Comparison of ENCODE assay signal across 8 mouse cellular contexts in genomic region chr19:26748676-26749075, GRCm38 (mm10).
A peak's percentile ranks its signal among the peaks of the same experiment; 100 is the strongest.
DNase-seq lines count a peak whose midpoint lies in the region; ATAC-seq and TF ChIP-seq lines count a peak whose summit lies in the region.

No protein-coding gene starts in this region.

- H3K9me3 ChIP-seq in heart, embryonic 11.5 days (replicated peaks; ENCODE audit: control insufficient read depth, low read length): no peaks in the 10 kb centered on the region
- no peaks in the 10 kb centered on the region for H3K9me3 ChIP-seq in heart, postnatal 0 days (replicated peaks; ENCODE audit: control insufficient read depth, low read length)

- H3K27ac ChIP-seq in heart, embryonic 11.5 days (ENCODE audit: low read depth, low read length): peak overlapping the region; percentile 91
- H3K27ac ChIP-seq in heart, postnatal 0 days (ENCODE audit: low read depth): peak overlapping the region; percentile 90

- WGBS in heart, embryonic 11.5 days (ENCODE audit: insufficient replicate concordance): 3% methylated on average over 6 of the region's 6 CpGs
- WGBS in heart, postnatal 0 days: 0% methylated on average over 6 of the region's 6 CpGs

- no peak for TF ChIP-seq CTCF in heart, postnatal 0 days (IDR thresholded peaks at IDR 0.05; ENCODE audit: low read depth)

- H3K4me2 ChIP-seq in heart, embryonic 11.5 days: peak overlapping the region; percentile 70
- H3K4me2 ChIP-seq in heart, postnatal 0 days (ENCODE audit: low read depth, low read length): peak overlapping the region; percentile 63

- H3K9ac ChIP-seq in heart, embryonic 11.5 days (ENCODE audit: low read depth, low read length): peak overlapping the region; percentile 71
- H3K9ac ChIP-seq in heart, postnatal 0 days (replicated peaks; ENCODE audit: low read depth, low read length): peak overlapping the region; percentile 55

- TF ChIP-seq EP300 in heart, postnatal 0 days (IDR thresholded peaks at IDR 0.05; ENCODE audit: low read depth): no peak

- no peak for DNase-seq in heart, adult 11 months
- peak; percentile 14 for DNase-seq in MN1 (ENCODE audit: low spot score)
- DNase-seq in heart, postnatal 0 days (ENCODE audit: low spot score): peak; percentile 26
- peak; percentile 31 for DNase-seq in mesoderm, embryonic 11.5 days (ENCODE audit: low read depth, low spot score)
- no peak for DNase-seq in adrenal gland, postnatal 10 days
- no peak for DNase-seq in thymus, postnatal 25 days

- H3K27me3 ChIP-seq in heart, embryonic 11.5 days (ENCODE audit: control insufficient read depth, insufficient read depth, low read length): no peaks in the 10 kb centered on the region
- H3K27me3 ChIP-seq in heart, postnatal 0 days (ENCODE audit: control insufficient read depth, insufficient read depth, low read length): no peaks in the 10 kb centered on the region

- no peaks in the 10 kb centered on the region for H3K36me3 ChIP-seq in heart, embryonic 11.5 days (ENCODE audit: control insufficient read depth, insufficient read depth, low read length)
- H3K36me3 ChIP-seq in heart, postnatal 0 days (replicated peaks; ENCODE audit: control insufficient read depth, insufficient read depth, low read length): no peaks in the 10 kb centered on the region

- peaks cover 8% of the 10 kb centered on the region for H3K4me1 ChIP-seq in heart, embryonic 11.5 days (ENCODE audit: control insufficient read depth, insufficient read depth, low read length)
- peaks cover 4% of the 10 kb centered on the region; the same call in 1 of the 2 replicates for H3K4me1 ChIP-seq in heart, postnatal 0 days (ENCODE audit: control insufficient read depth, insufficient read depth)

- ATAC-seq in heart, embryonic 11.5 days (replicated peaks; ENCODE audit: insufficient number of reproducible peaks, low FRiP score, low TSS enrichment): no peak
- ATAC-seq in heart, postnatal 0 days (ENCODE audit: insufficient read depth, low read depth): no peak
- ATAC-seq in frontal cortex, adult (ENCODE audit: low TSS enrichment): no peak

- H3K4me3 ChIP-seq in heart, embryonic 11.5 days (ENCODE audit: low read depth, low read length): peak overlapping the region; percentile 48
- H3K4me3 ChIP-seq in heart, postnatal 0 days (ENCODE audit: low read depth, low read length): peak overlapping the region; percentile 66

Comparison
In these comparisons a context has a peak if more than half of its experiments do, and no peak if none do; other contexts are left out.
1. DNase-seq: peak in MN1 (single experiment), heart, postnatal 0 days (single experiment) and mesoderm, embryonic 11.5 days (single experiment); none in heart, adult 11 months (single experiment), adrenal gland, postnatal 10 days (single experiment) and thymus, postnatal 25 days (single experiment).